Mouse (Mus musculus) megakaryocyte, embryonic 14.5 days (primary cell): Measurements from ENCODE around the gene Sept9.

Source experiments
- FLI1 ChIP-seq: IDR thresholded peaks from 2 replicates; pipeline ENCODE4 v1.6.1; 2012; ENCODE audit warnings: low read length, inconsistent platforms, mixed read lengths
- GATA1 ChIP-seq: IDR thresholded peaks from 3 replicates; pipeline ENCODE4 v1.6.1; 2012; ENCODE audit warnings: mixed read lengths, low read length, inconsistent platforms, borderline replicate concordance

GRCm38 (mm10) chr11:117313446-117313845, 114.0 kb downstream of the Sept9 start:
- TF ChIP-seq GATA1: no peak
- no peak for TF ChIP-seq FLI1
